28 mouse cellular contexts compared by ENCODE assay signal in genomic region chr1:154252739-154253138, GRCm38 (mm10). TPM values are rescaled to one million over a fixed set of nuclear protein-coding genes. Genes with fewer than 3 reads are reported as not detected.
DNase-seq lines count a peak whose midpoint lies in the region; TF ChIP-seq lines count a peak whose summit lies in the region.
"Had no signal": no experiment of that assay in that cellular context is flagged by ENCODE, and none has a peak within 500 bp of the region (broad histone marks: within the 10 kb centered on the region; RNA-seq: fewer than 3 reads in every experiment).

No protein-coding gene starts in this region.

- peak; percentile 59 for DNase-seq in heart, adult 11 months
- DNase-seq in heart, adult 2 months: no peak
- peak; percentile 76 for DNase-seq in right cerebral cortex, adult 2 months (ENCODE audit: low spot score in 2 of 2)
- no peak for DNase-seq in right cerebral cortex, postnatal 14 days
- peak; percentile 43 to 92 for DNase-seq in left cerebral cortex, postnatal 25 days (ENCODE audit: low spot score in 2 of 2)
- no peak for DNase-seq in kidney, adult 2 months
- DNase-seq in urinary bladder, postnatal 25 days (ENCODE audit: low spot score): no peak
- no peak for DNase-seq in adrenal gland, adult 8-10 months
- DNase-seq: adrenal gland, adult 2 months; cerebellum, adult 11 months; cerebellum, postnatal 10 days; gastrocnemius, postnatal 36 days; heart, postnatal 10 days; kidney, adult 8-10 months; kidney, postnatal 14 days; lung, adult 2 months; lung, postnatal 36 days; retina, postnatal 1 day had no signal

- no peaks in the 10 kb centered on the region for H3K27me3 ChIP-seq in heart, adult 2 months (ENCODE audit: control insufficient read depth, insufficient read depth, low read length)
- H3K27me3 ChIP-seq in kidney, adult 2 months (replicated peaks; ENCODE audit: control insufficient read depth, insufficient read depth, low read length): no peaks in the 10 kb centered on the region
- H3K27me3 ChIP-seq: embryonic facial prominence, embryonic 12.5 days; forebrain, embryonic 13.5 days; limb, embryonic 12.5 days; liver, embryonic 12.5 days; stomach, embryonic 15.5 days had no signal

- no peak overlapping the region for H3K27ac ChIP-seq in heart, adult 2 months
- H3K27ac ChIP-seq in kidney, adult 2 months (ENCODE audit: insufficient read depth, low read depth, low read length): no peak overlapping the region
- H3K27ac ChIP-seq: embryonic facial prominence, embryonic 12.5 days; forebrain, embryonic 13.5 days; limb, embryonic 12.5 days; liver, embryonic 12.5 days; stomach, embryonic 15.5 days had no signal

- no peak overlapping the region for H3K9ac ChIP-seq in heart, adult 2 months (ENCODE audit: low read depth, low read length)
- H3K9ac ChIP-seq: embryonic facial prominence, embryonic 12.5 days; forebrain, embryonic 13.5 days; limb, embryonic 12.5 days; liver, embryonic 12.5 days; stomach, embryonic 15.5 days had no signal

- no peaks in the 10 kb centered on the region for H3K4me1 ChIP-seq in heart, adult 2 months (ENCODE audit: control insufficient read depth, insufficient read depth, low read length)
- H3K4me1 ChIP-seq in kidney, adult 2 months (ENCODE audit: control insufficient read depth, insufficient read depth, low read length): no peaks in the 10 kb centered on the region
- H3K4me1 ChIP-seq: embryonic facial prominence, embryonic 12.5 days; forebrain, embryonic 13.5 days; limb, embryonic 12.5 days; liver, embryonic 12.5 days; stomach, embryonic 15.5 days had no signal

- intact Hi-C loops in heart, adult 2 months (cut with DNase I): no loop called here
- intact Hi-C loops in left cerebral cortex, postnatal 25 days (cut with DNase I): loop anchor here (1.0 kb wide), 1 partner anchor 64 kb away; no protein-coding TSS in a partner anchor

- 48% methylated on average over 5 of the region's 5 CpGs for WGBS in heart, adult 2 months
- WGBS in kidney, adult 2 months: 47% methylated on average over 5 of the region's 5 CpGs

- no peak for TF ChIP-seq EP300 in heart, adult 2 months (IDR thresholded peaks at IDR 0.05; ENCODE audit: insufficient read depth, low read depth, low read length)

- TF ChIP-seq POLR2A in heart, adult 2 months (IDR thresholded peaks at IDR 0.05; ENCODE audit: insufficient read depth, low read depth, low read length): no peak
- no peak for TF ChIP-seq POLR2A in kidney, adult 2 months (IDR thresholded peaks at IDR 0.05; ENCODE audit: low read depth, low read length)

- no peak overlapping the region for H3K4me3 ChIP-seq in heart, adult 2 months
- H3K4me3 ChIP-seq in kidney, adult 2 months (ENCODE audit: insufficient read depth, low read depth, low read length): no peak overlapping the region
- H3K4me3 ChIP-seq: embryonic facial prominence, embryonic 12.5 days; erythroblast, embryonic 14.5 days; forebrain, embryonic 13.5 days; limb, embryonic 12.5 days; liver, embryonic 12.5 days; stomach, embryonic 15.5 days had no signal

- TF ChIP-seq CTCF in heart, adult 2 months (IDR thresholded peaks at IDR 0.05): no peak
- no peak for TF ChIP-seq CTCF in kidney, adult 2 months (conservative IDR thresholded peaks at IDR 0.05; ENCODE audit: insufficient read depth, insufficient read length, low read depth, low read length)

- H3K79me2 ChIP-seq in heart, adult 2 months (replicated peaks; ENCODE audit: control insufficient read depth, insufficient read depth, low read length): no peaks in the 10 kb centered on the region

- no peaks in the 10 kb centered on the region for H3K36me3 ChIP-seq in heart, adult 2 months (ENCODE audit: control insufficient read depth, insufficient read depth, low read length)
- no peaks in the 10 kb centered on the region for H3K36me3 ChIP-seq in kidney, adult 2 months (ENCODE audit: control insufficient read depth, insufficient read depth, low read length)
- H3K36me3 ChIP-seq: embryonic facial prominence, embryonic 12.5 days; limb, embryonic 12.5 days; liver, embryonic 12.5 days; stomach, embryonic 15.5 days had no signal

RNA-seq across cellular contexts. Expression of gene Zfp648, which starts 51.8 kb away (rescaled TPM):
- not detected for total RNA-seq in heart, adult 2 months (2021)
- not detected in 2 replicates for polyA plus RNA-seq in heart, adult 2 months (2012; rRNA removed)
- under 1 TPM; 0.80 to 0.92 TPM for total RNA-seq in left cerebral cortex, postnatal 25 days (2021)
- polyA plus RNA-seq in kidney, adult 2 months (2012; rRNA removed): 0.84 and 1.3 TPM in 2 replicates
- total RNA-seq in adrenal gland, adult 8-10 months (2022): under 1 TPM; 0.17 to 0.59 (median 0.36) TPM
- total RNA-seq: gastrocnemius, postnatal 36 days; heart, postnatal 10 days; midbrain, postnatal 0 days had no signal
- polyA plus RNA-seq: erythroblast, embryonic 14.5 days; forebrain, embryonic 13.5 days; heart, embryonic 11.5 days; inflammation-experienced regulatory T-cells, adult 6 months; spleen, adult 2 months; stomach, embryonic 15.5 days had no signal

Comparison
In these comparisons a context has a peak if more than half of its experiments do, and no peak if none do; other contexts are left out.
1. DNase-seq: peak in heart, adult 11 months (single experiment), right cerebral cortex, adult 2 months (2 of 2) and left cerebral cortex, postnatal 25 days (2 of 2); none in heart, adult 2 months (0 of 2), right cerebral cortex, postnatal 14 days (single experiment), kidney, adult 2 months (single experiment), urinary bladder, postnatal 25 days (single experiment) and adrenal gland, adult 8-10 months (single experiment).